Mouse (Mus musculus) MEL (cell line): ENCODE data around the gene Dus1l. TPM values are rescaled to one million over a fixed set of nuclear protein-coding genes. Genes with fewer than 3 reads are reported as not detected.

Experiments
- DNase-seq: peaks from one replicate; pipeline ENCODE4 v3.0.0; 2011; ENCODE audit warnings: low read depth, low spot score
- H3K27ac ChIP-seq: 2 replicates; pipeline ENCODE4 v1.5.1; 2012; ENCODE audit warnings: low read depth, mild to moderate bottlenecking, control low read depth, low read length, moderate library complexity; ENCODE audit not compliant: control insufficient read depth
- H3K27me3 ChIP-seq, 2 experiments: fragments of 150-350 bp in 1 of 2; sonication (generic) in 1 of 2; 2 replicates each; pipeline ENCODE4 v1.6.1; 2012; ENCODE audit warnings: low read length in 2 of 2, mild to moderate bottlenecking in 2 of 2, improper control_type of control experiment in 1 of 2, moderate library complexity in 1 of 2; ENCODE audit not compliant: insufficient read depth in 2 of 2, control insufficient read depth in 1 of 2
- H3K36me3 ChIP-seq, 2 experiments: 2 replicates each; pipeline ENCODE4 v1.6.1; 2012 to 2014; ENCODE audit warnings: low read length in 2 of 2, improper control_type of control experiment in 1 of 2, inconsistent platforms in 1 of 2, mild to moderate bottlenecking in 1 of 2; ENCODE audit not compliant: insufficient read depth in 2 of 2, control insufficient read depth in 1 of 2
- H3K4me1 ChIP-seq, 2 experiments: fragments of 150-350 bp in 1 of 2; sonication (generic) in 1 of 2; 2 replicates each; pipeline ENCODE4 v1.6.1; 2012; ENCODE audit warnings: low read length in 2 of 2, improper control_type of control experiment in 1 of 2, mild to moderate bottlenecking in 1 of 2; ENCODE audit not compliant: insufficient read depth in 2 of 2, control insufficient read depth in 1 of 2
- H3K4me3 ChIP-seq, 2 experiments: fragments of 150-350 bp in 1 of 2; sonication (generic) in 1 of 2; 2 replicates each; pipeline ENCODE4 v1.5.1; 2012; ENCODE audit warnings: low read depth in 2 of 2, low read length in 2 of 2, mild to moderate bottlenecking in 2 of 2, moderate library complexity in 2 of 2, control low read depth in 1 of 2, improper control_type of control experiment in 1 of 2; ENCODE audit not compliant: control insufficient read depth in 1 of 2, insufficient read depth in 1 of 2
- H3K79me2 ChIP-seq: 2 replicates; pipeline ENCODE4 v1.6.1; 2012; ENCODE audit warnings: mild to moderate bottlenecking, low read length, moderate library complexity; ENCODE audit not compliant: control insufficient read depth, poor library complexity, insufficient read depth
- H3K9ac ChIP-seq: 2 replicates; pipeline ENCODE4 v1.6.1; 2012; ENCODE audit warnings: low read depth, mild to moderate bottlenecking, control low read depth, low read length, moderate library complexity; ENCODE audit not compliant: control insufficient read depth, poor library complexity, severe bottlenecking
- H3K9me3 ChIP-seq: fragments of 150-350 bp; sonication (generic); replicated peaks from 2 replicates; pipeline ENCODE4 v1.6.1; 2012; ENCODE audit warnings: mild to moderate bottlenecking, low read length, improper control_type of control experiment, moderate library complexity; ENCODE audit not compliant: insufficient read depth
- BHLHE40 ChIP-seq: IDR thresholded peaks from 2 replicates; pipeline ENCODE4 v1.6.1; 2012; ENCODE audit warnings: low read depth, mild to moderate bottlenecking, inconsistent platforms, low read length, improper control_type of control experiment, borderline replicate concordance
- CHD1 ChIP-seq: IDR thresholded peaks from 2 replicates; pipeline ENCODE4 v1.6.1; 2012; ENCODE audit warnings: low read depth, mild to moderate bottlenecking, inconsistent platforms, low read length, improper control_type of control experiment
- CHD2 ChIP-seq: IDR thresholded peaks from 2 replicates; pipeline ENCODE4 v1.6.1; 2011; ENCODE audit warnings: low read length, improper control_type of control experiment
- CTCF ChIP-seq, 3 experiments: IDR thresholded peaks in 2 of 3; conservative IDR thresholded peaks in 1 of 3; 2 replicates each; pipeline ENCODE4 v1.5.1; 2011 to 2012; ENCODE audit warnings: low read length in 3 of 3, low read depth in 2 of 3, mild to moderate bottlenecking in 2 of 3, improper control_type of control experiment in 1 of 3, inconsistent platforms in 1 of 3, mixed read lengths in 1 of 3, moderate library complexity in 1 of 3; ENCODE audit not compliant: control insufficient read depth in 1 of 3, insufficient read depth in 1 of 3, poor library complexity in 1 of 3, severe bottlenecking in 1 of 3
- E2F4 ChIP-seq: IDR thresholded peaks from 2 replicates; pipeline ENCODE4 v1.6.1; 2011; ENCODE audit warnings: low read depth, low read length, improper control_type of control experiment, borderline replicate concordance
- ETS1 ChIP-seq: IDR thresholded peaks from 2 replicates; pipeline ENCODE4 v1.6.1; 2012; ENCODE audit warnings: low read depth, mild to moderate bottlenecking, inconsistent platforms, low read length, improper control_type of control experiment, moderate library complexity
- GABPA ChIP-seq: IDR thresholded peaks from 2 replicates; pipeline ENCODE4 v1.6.1; 2012; ENCODE audit warnings: low read depth, mild to moderate bottlenecking, inconsistent platforms, low read length, improper control_type of control experiment, moderate library complexity
- GATA1 ChIP-seq: IDR thresholded peaks from 2 replicates; pipeline ENCODE4 v1.6.1; 2011; ENCODE audit warnings: low read depth, low read length, improper control_type of control experiment
- HCFC1 ChIP-seq: IDR thresholded peaks from 2 replicates; pipeline ENCODE4 v1.6.1; 2012; ENCODE audit warnings: low read depth, mild to moderate bottlenecking, inconsistent platforms, low read length, improper control_type of control experiment, moderate library complexity
- JUND ChIP-seq: IDR thresholded peaks from 2 replicates; pipeline ENCODE4 v1.6.1; 2011; ENCODE audit warnings: low read depth, mild to moderate bottlenecking, improper control_type of control experiment, low read length
- KAT2A ChIP-seq: conservative IDR thresholded peaks from 2 replicates; pipeline ENCODE4 v1.6.1; 2012; ENCODE audit warnings: low read depth, low read length, improper control_type of control experiment, inconsistent platforms
- MAX ChIP-seq: IDR thresholded peaks from 2 replicates; pipeline ENCODE4 v1.6.1; 2011; ENCODE audit warnings: low read length, improper control_type of control experiment
- MEF2A ChIP-seq: IDR thresholded peaks from 2 replicates; pipeline ENCODE4 v1.6.1; 2014; ENCODE audit warnings: low read depth, mild to moderate bottlenecking, inconsistent platforms, low read length, improper control_type of control experiment; ENCODE audit not compliant: poor library complexity, insufficient replicate concordance, severe bottlenecking; ENCODE audit errors: extremely low read depth
- MYB ChIP-seq: IDR thresholded peaks from 2 replicates; pipeline ENCODE4 v1.6.1; 2011; ENCODE audit warnings: mild to moderate bottlenecking, low read depth, low read length, improper control_type of control experiment
- MYC ChIP-seq: IDR thresholded peaks from 2 replicates; pipeline ENCODE4 v1.6.1; 2011; ENCODE audit warnings: low read depth, mild to moderate bottlenecking, low read length, improper control_type of control experiment, moderate library complexity
- NRF1 ChIP-seq: IDR thresholded peaks from 2 replicates; pipeline ENCODE4 v1.6.1; 2014; ENCODE audit warnings: low read depth, mild to moderate bottlenecking, inconsistent platforms, low read length, improper control_type of control experiment, moderate library complexity; ENCODE audit not compliant: poor library complexity, insufficient read depth, severe bottlenecking
- POLR2A ChIP-seq, 2 experiments: IDR thresholded peaks; 2 replicates each; pipeline ENCODE4 v1.6.1; 2011 to 2012; ENCODE audit warnings: low read length in 2 of 2, mild to moderate bottlenecking in 2 of 2, control low read depth in 1 of 2, improper control_type of control experiment in 1 of 2, low read depth in 1 of 2, moderate library complexity in 1 of 2; ENCODE audit not compliant: control insufficient read depth in 1 of 2, insufficient read depth in 1 of 2, poor library complexity in 1 of 2
- POLR2AphosphoS5 ChIP-seq: IDR thresholded peaks from 2 replicates; pipeline ENCODE4 v1.6.1; 2012; ENCODE audit warnings: low read depth, borderline replicate concordance, mild to moderate bottlenecking, inconsistent platforms, low read length, moderate library complexity, mixed read lengths
- RAD21 ChIP-seq: IDR thresholded peaks from 2 replicates; pipeline ENCODE4 v1.6.1; 2011; ENCODE audit warnings: mild to moderate bottlenecking, low read depth, low read length, improper control_type of control experiment
- RCOR1 ChIP-seq: IDR thresholded peaks from 2 replicates; pipeline ENCODE4 v1.6.1; 2012; ENCODE audit warnings: low read depth, mild to moderate bottlenecking, inconsistent platforms, low read length, improper control_type of control experiment
- SIN3A ChIP-seq: IDR thresholded peaks from 2 replicates; pipeline ENCODE4 v1.6.1; 2012; ENCODE audit warnings: low read length, improper control_type of control experiment, inconsistent platforms
- SMC3 ChIP-seq: IDR thresholded peaks from 2 replicates; pipeline ENCODE4 v1.6.1; 2011; ENCODE audit warnings: low read depth, low read length, improper control_type of control experiment
- TAL1 ChIP-seq: IDR thresholded peaks from 2 replicates; pipeline ENCODE4 v1.6.1; 2012; ENCODE audit warnings: mild to moderate bottlenecking, inconsistent platforms, low read length, moderate library complexity, mixed read lengths
- TBP ChIP-seq: IDR thresholded peaks from 2 replicates; pipeline ENCODE4 v1.8.0; 2011; ENCODE audit warnings: low read depth, low read length, improper control_type of control experiment
- USF1 ChIP-seq: IDR thresholded peaks from 2 replicates; pipeline ENCODE4 v1.6.1; 2014; ENCODE audit warnings: low read depth, mild to moderate bottlenecking, inconsistent platforms, low read length, improper control_type of control experiment, moderate library complexity
- USF2 ChIP-seq, 2 experiments: IDR thresholded peaks; 2 replicates each; pipeline ENCODE4 v1.6.1; 2011 to 2012; ENCODE audit warnings: improper control_type of control experiment in 2 of 2, low read length in 2 of 2, borderline replicate concordance in 1 of 2, inconsistent platforms in 1 of 2, low read depth in 1 of 2, mild to moderate bottlenecking in 1 of 2; ENCODE audit not compliant: insufficient read depth in 1 of 2
- ZC3H11A ChIP-seq: IDR thresholded peaks from 2 replicates; pipeline ENCODE4 v1.6.1; 2012; ENCODE audit warnings: low read depth, mild to moderate bottlenecking, inconsistent platforms, low read length, improper control_type of control experiment
- ZKSCAN1 ChIP-seq: IDR thresholded peaks from 2 replicates; pipeline ENCODE4 v1.6.1; 2012; ENCODE audit warnings: low read depth, mild to moderate bottlenecking, inconsistent platforms, low read length, improper control_type of control experiment, moderate library complexity
- ZMIZ1 ChIP-seq: IDR thresholded peaks from 2 replicates; pipeline ENCODE4 v1.6.1; 2012; ENCODE audit warnings: low read depth, mild to moderate bottlenecking, inconsistent platforms, low read length, improper control_type of control experiment, moderate library complexity
- ZNF384 ChIP-seq: IDR thresholded peaks from 2 replicates; pipeline ENCODE4 v1.6.1; 2012; ENCODE audit warnings: low read depth, mild to moderate bottlenecking, inconsistent platforms, low read length, improper control_type of control experiment
- polyA plus RNA-seq, 2 experiments: library from polyadenylated mRNA; stranded (reverse) in 1 of 2; unstranded in 1 of 2; fragments of >175 nt in 1 of 2; fragments of >200 nt in 1 of 2; gene quantifications; 2 replicates each; pipeline versions ENCODE4 v1.2.1 to v1.2.4; 2012; ENCODE audit warnings: low replicate concordance in 2 of 2, low read depth in 1 of 2; ENCODE audit not compliant: insufficient read length in 2 of 2, insufficient read depth in 1 of 2, missing spikeins in 1 of 2
- total RNA-seq: library from RNA; depleted of rRNA; stranded (reverse); fragments of 300-350 nt; gene quantifications from 2 replicates; pipeline ENCODE4 v1.2.3, GENCODE M21; 2012

Dus1l gene
- total and polyA plus RNA-seq, 3 experiments, result 171 to 203 TPM; not detected in 1

GRCm38 (mm10) chr11:120823956-120824786, 28.0 kb upstream of the Dus1l start, which contains the start of gene Fasn (continued):
- TF ChIP-seq E2F4 (peak; percentile 53; the same call in 1 of the 2 replicates), HCFC1 (peak; percentile 66), ZC3H11A (no peak), CHD2 (no peak), ZNF384 (no peak), JUND (no peak), NRF1 (peak; percentile 86), MEF2A (no peak), RAD21 (no peak), MYC (peak; percentile 87), USF2 (IDR thresholded peaks at IDR 0.05; ENCODE audit: borderline replicate concordance in 1 of 2, insufficient read depth in 1 of 2, low read depth in 1 of 2, low read length in 2 of 2) (no peak), BHLHE40 (no peak), SIN3A (peak; percentile 65), POLR2A (IDR thresholded peaks at IDR 0.05; ENCODE audit: control insufficient read depth in 1 of 2, insufficient read depth in 1 of 2, low read depth in 1 of 2, low read length in 2 of 2, poor library complexity in 1 of 2) (peak; percentile 96 to 99), KAT2A (no peak; the same call in 1 of the 2 replicates)

GRCm38 (mm10) chr11:120823551-120823947, 27.3 kb upstream of the Dus1l start:
- no peak for DNase-seq
- TF ChIP-seq MAX (peak; percentile 75), CHD1 (no peak), MYB (no peak), ZC3H11A (no peak), ETS1 (no peak), RAD21 (no peak), HCFC1 (no peak; the same call in 1 of the 2 replicates), GATA1 (no peak), USF1 (peak; percentile 88), GABPA (no peak), KAT2A (no peak; the same call in 1 of the 2 replicates), POLR2AphosphoS5 (no peak), TAL1 (no peak), SMC3 (no peak), SIN3A (peak; percentile 72; the same call in 1 of the 2 replicates), NRF1 (no peak), USF2 (IDR thresholded peaks at IDR 0.05; ENCODE audit: borderline replicate concordance in 1 of 2, insufficient read depth in 1 of 2, low read depth in 1 of 2, low read length in 2 of 2) (no peak), BHLHE40 (0 out of 2 replicates have a peak, but pooled peaks have one; percentile 16), ZNF384 (no peak), ZMIZ1 (no peak), MYC (peak; percentile 85), CTCF (IDR thresholded peaks at IDR 0.05 in 2 of 3, conservative IDR thresholded peaks at IDR 0.05 in 1 of 3; ENCODE audit: control insufficient read depth in 1 of 3, insufficient read depth in 1 of 3, low read depth in 2 of 3, low read length in 3 of 3, poor library complexity in 1 of 3, severe bottlenecking in 1 of 3) (no peak), ZKSCAN1 (no peak), CHD2 (no peak), TBP (no peak), RCOR1 (no peak)

More at GRCm38 (mm10) chr11:120823551-120823947, 27.3 kb upstream of the Dus1l start:
- peak overlapping the region; percentile 89 for H3K9ac ChIP-seq
- H3K79me2 ChIP-seq, result peaks cover 47% of the 10 kb centered on the region
- no peaks in the 10 kb centered on the region for H3K9me3 ChIP-seq
- peak overlapping the region; percentile 77 to 94 for H3K4me3 ChIP-seq
- H3K27ac ChIP-seq, result peak overlapping the region; percentile 63
- peaks cover 2 to 12% of the 10 kb centered on the region in 2 experiments; a peak in 3 of 4 replicates for H3K36me3 ChIP-seq
- no peaks in the 10 kb centered on the region for H3K27me3 ChIP-seq
- H3K4me1 ChIP-seq, result peaks cover 0 to 20% of the 10 kb centered on the region in 2 experiments; a peak in 3 of 4 replicates
